Mouse (Mus musculus): ENCODE data around the gene Cldn15.

DNA sequence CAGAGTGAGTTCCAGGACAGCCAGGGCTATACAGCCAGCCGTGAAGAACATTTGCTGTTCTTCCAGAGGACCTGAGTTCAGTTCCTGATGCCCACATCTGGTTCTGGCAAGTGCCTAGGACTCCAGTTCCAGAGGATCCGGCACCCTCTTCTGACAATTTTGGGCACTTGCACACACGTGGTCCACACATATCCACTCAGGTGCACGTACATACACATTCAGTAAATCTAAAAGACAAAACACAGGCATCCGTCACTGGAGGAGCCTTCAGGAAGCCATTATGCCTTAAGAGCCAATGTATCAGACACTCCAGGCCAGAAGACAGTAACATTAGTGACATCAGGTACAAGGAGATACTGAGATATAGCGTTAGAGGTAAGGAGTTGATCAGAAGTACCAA is 15.9 kb upstream of the Cldn15 start:
- TF ChIP-seq CTCF (IDR thresholded peaks at IDR 0.05; ENCODE audit: extremely low read depth, insufficient read depth, insufficient read length, insufficient replicate concordance) (no peak), POLR2A (IDR thresholded peaks at IDR 0.05; ENCODE audit: low read depth, low read length) (no peak)

Data from spleen, adult 2 months (tissue).